Mouse (Mus musculus) kidney, embryonic 16.5 days (tissue): ENCODE measurements around the gene Gsto2. TPM values are rescaled to one million over a fixed set of nuclear protein-coding genes. Genes with fewer than 3 reads are reported as not detected.

Experiments
- ATAC-seq: fragments of 200-750 bp; cut with Nextera tagmentation; 2 replicates; pipeline ENCODE4 v1.8.0; 2017; ENCODE audit warnings: moderate TSS enrichment; ENCODE audit not compliant: low FRiP score, low TSS enrichment
- H3K27ac ChIP-seq: fragments of 300-500 bp; sonication (generic); 2 replicates; pipeline ENCODE4 v1.5.1; 2014; ENCODE audit warnings: low read length
- H3K27me3 ChIP-seq: fragments of 300-500 bp; sonication (generic); 2 replicates; pipeline ENCODE4 v1.6.1; 2014; ENCODE audit warnings: low read length, control low read depth, mixed read lengths; ENCODE audit not compliant: insufficient read depth
- H3K36me3 ChIP-seq: fragments of 300-500 bp; sonication (generic); 2 replicates; pipeline ENCODE4 v1.6.1; 2014; ENCODE audit warnings: low read length, control low read depth, mixed read lengths; ENCODE audit not compliant: insufficient read depth
- H3K4me1 ChIP-seq: fragments of 300-500 bp; sonication (generic); 2 replicates; pipeline ENCODE4 v1.6.1; 2014; ENCODE audit warnings: low read length, control low read depth, mixed read lengths; ENCODE audit not compliant: insufficient read depth
- H3K4me2 ChIP-seq: fragments of 300-500 bp; sonication (generic); replicated peaks from 2 replicates; pipeline ENCODE4 v1.6.1; 2014; ENCODE audit warnings: low read depth, low read length
- H3K4me3 ChIP-seq: fragments of 300-500 bp; sonication (generic); 2 replicates; pipeline ENCODE4 v1.5.1; 2014; ENCODE audit warnings: mild to moderate bottlenecking, low read length
- H3K9ac ChIP-seq: fragments of 300-500 bp; sonication (generic); replicated peaks from 2 replicates; pipeline ENCODE4 v1.6.1; 2014; ENCODE audit warnings: low read length
- H3K9me3 ChIP-seq: fragments of 300-500 bp; sonication (generic); 2 replicates; pipeline ENCODE4 v1.6.1; 2016; ENCODE audit warnings: low read length, control low read depth
- WGBS: fragments of 180-500 bp; shearing (Covaris S2); extraction: QIAGEN DNeasy Blood & Tissue Kit; methylation state at CpG from one replicate; pipeline ENCODE4 v1.1.7; 2014; 5-methylcytosine and 5-hydroxymethylcytosine counted together
- polyA plus RNA-seq: library from polyadenylated mRNA; unstranded; fragments of >200 nt; fragmentation: Nextera tagmentation; extraction: Ambion mirVana; gene quantifications from 2 replicates; pipeline ENCODE4 v1.2.1, GENCODE M21; 2015

Gsto2 gene
- polyA plus RNA-seq, 1 experiment from 2014 or later = 1.4 TPM

DNA sequence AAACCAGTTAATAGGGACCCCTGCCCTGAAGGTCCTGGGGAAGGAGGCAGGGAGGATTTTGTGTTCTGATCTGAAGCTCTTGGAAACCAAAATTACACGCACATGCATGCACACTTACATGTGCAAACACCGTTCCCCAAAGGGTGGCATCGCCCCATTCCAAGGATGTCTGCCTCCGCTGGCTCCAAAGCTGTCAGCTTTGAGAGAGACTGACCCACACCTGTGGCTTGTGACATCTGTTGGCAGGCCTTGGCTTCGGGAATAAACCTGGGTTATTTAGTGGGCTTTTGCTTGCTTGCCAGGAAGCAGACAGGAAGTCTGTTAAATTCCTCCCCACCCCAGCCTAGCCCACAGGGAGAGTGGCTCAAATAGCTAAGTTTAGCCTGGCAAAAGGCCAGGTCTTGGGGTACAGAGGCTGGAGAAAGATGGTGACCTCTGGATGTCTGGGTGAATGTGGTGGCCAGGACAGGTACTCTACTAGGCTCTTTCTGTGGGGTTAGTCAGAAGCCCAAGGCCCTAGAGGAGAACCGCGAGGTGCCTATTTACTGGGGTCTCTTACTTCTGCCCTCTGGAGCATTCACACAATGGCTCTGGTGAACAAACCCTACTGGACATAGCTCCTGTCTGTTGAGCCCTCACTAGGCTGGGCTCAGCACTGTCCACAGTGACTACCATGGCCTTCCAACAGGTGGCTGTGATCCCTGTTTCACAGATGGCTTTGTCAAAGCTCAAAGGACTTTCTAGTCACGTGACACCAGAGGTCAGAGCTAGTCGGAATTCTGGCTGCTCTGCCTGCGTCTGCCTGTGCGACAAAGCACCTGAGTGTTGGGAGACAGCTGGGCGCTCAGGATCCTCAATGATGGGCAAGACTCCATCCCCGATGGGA lies 37.2 kb downstream of the Gsto2 start:
- no peak overlapping the region for H3K4me2 ChIP-seq
- peaks cover 36% of the 10 kb centered on the region for H3K4me1 ChIP-seq
- H3K27ac ChIP-seq = peak overlapping the region; percentile 77
- H3K36me3 ChIP-seq = peaks cover 2% of the 10 kb centered on the region
- H3K9ac ChIP-seq = no peak overlapping the region
- no peaks in the 10 kb centered on the region for H3K9me3 ChIP-seq
- H3K4me3 ChIP-seq = no peak overlapping the region
- 49% methylated on average over 13 of the region's 13 CpGs for WGBS
- H3K27me3 ChIP-seq = no peaks in the 10 kb centered on the region
- ATAC-seq = peak; percentile 21

DNA sequence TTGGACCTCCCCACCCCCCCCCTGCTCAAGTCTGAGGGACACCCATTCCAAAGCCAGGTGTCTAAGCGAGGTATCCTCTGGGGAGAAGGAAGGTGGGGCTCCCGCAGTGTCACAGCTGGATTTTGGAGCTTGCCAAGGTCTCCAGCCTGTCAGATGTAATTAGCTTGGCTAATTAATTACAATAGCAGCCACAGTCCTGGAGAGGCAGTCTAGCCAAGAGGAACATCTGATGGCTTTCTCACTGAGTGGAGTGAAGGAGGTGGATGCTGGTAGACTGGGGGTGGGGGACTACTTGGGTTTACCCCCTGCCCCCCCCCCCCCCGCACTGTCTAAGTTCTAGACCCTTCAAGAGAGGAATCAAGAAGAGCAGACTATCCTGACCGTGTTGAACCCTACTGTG lies 38.3 kb downstream of the Gsto2 start:
- H3K27ac ChIP-seq = peak overlapping the region; percentile 77; the same call in 1 of the 2 replicates
- no peak overlapping the region for H3K4me3 ChIP-seq
- H3K4me2 ChIP-seq = no peak overlapping the region
- ATAC-seq = peak; percentile 2; the same call in 1 of the 2 replicates
- no peaks in the 10 kb centered on the region for H3K9me3 ChIP-seq
- no peaks in the 10 kb centered on the region for H3K36me3 ChIP-seq
- no peaks in the 10 kb centered on the region for H3K27me3 ChIP-seq
- H3K9ac ChIP-seq = no peak overlapping the region
- H3K4me1 ChIP-seq = peaks cover 38% of the 10 kb centered on the region
- WGBS = 43% methylated on average over 4 of the region's 4 CpGs

DNA sequence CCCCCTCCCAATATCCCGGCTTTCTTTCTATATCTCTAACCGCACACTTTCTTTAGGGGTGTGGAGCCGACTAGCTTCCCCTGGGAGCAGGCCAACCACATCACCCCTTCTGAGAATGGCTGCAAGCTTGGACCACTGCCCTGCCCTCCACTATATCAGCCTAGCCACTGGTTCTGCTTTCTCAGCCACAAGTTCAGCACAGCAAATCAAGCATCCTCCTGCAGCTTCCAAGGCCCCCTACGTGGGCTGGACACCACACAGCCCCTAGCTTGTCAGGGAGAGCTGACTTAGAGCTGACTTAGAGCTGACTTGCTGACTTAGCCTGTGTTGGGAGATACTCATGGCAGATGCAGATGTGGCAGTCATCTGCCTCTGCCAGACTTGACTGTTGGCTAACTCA lies 39.7 kb downstream of the Gsto2 start:
- ATAC-seq = no peak
- no peaks in the 10 kb centered on the region for H3K27me3 ChIP-seq
- peaks cover 52% of the 10 kb centered on the region for H3K4me1 ChIP-seq
- no peaks in the 10 kb centered on the region for H3K9me3 ChIP-seq
- no peak overlapping the region for H3K4me3 ChIP-seq
- H3K36me3 ChIP-seq = no peaks in the 10 kb centered on the region
- H3K27ac ChIP-seq = no peak overlapping the region
- WGBS = 68% methylated on average over 4 of the region's 4 CpGs
- no peak overlapping the region for H3K9ac ChIP-seq
- no peak overlapping the region for H3K4me2 ChIP-seq

DNA sequence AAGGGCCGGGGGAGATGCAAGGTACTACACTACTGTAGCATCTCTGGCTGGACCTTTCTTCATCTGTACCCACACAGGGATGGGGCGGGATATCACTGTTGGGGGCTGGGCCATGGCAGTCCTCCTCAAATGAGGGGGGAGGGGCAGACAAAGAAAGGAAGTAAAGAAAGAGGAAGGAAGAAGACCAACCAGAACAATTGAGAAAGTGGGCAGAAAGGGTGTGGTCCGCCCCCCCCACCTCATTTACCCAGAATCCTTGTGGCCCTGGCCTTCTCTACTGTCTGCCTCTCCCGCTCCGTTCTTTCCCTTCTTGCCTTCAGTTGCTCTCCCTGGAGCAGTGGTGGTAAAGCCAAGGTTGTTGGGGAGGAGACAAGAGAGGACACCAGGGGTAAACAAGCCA lies 40.3 kb downstream of the Gsto2 start:
- Histone ChIP-seq H3K36me3 (no peaks in the 10 kb centered on the region), H3K27ac (no peak overlapping the region), H3K27me3 (no peaks in the 10 kb centered on the region), H3K4me3 (no peak overlapping the region), H3K4me1 (peaks cover 56% of the 10 kb centered on the region), H3K9ac (no peak overlapping the region), H3K4me2 (no peak overlapping the region), H3K9me3 (no peaks in the 10 kb centered on the region)
- WGBS = 80% methylated on average over 5 of the region's 5 CpGs
- ATAC-seq = no peak

DNA sequence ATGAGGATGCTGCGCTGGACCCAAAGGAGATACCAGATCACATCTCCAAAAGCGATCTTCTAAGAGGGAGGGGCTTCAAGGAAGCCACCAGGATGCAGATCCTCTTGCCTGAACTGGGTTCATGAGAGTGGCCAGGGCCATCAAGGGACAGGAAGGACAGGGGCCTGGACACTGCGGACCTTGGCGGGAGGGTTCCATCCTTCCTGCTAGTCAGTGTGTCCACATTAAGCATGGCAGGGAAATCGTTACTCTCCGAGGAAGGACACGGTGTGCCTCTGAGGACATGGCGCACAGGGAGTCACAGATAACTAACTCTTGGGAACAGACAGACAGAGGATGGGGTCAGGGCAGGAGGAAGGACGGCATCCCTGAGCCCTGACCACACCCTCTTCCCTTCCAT lies 42.3 kb downstream of the Gsto2 start:
- H3K27me3 ChIP-seq = no peaks in the 10 kb centered on the region
- H3K36me3 ChIP-seq = no peaks in the 10 kb centered on the region
- H3K4me3 ChIP-seq = no peak overlapping the region
- 0 out of 2 replicates have a peak, but pooled peaks have one; percentile 11 for ATAC-seq
- WGBS = 84% methylated on average over 9 of the region's 9 CpGs
- no peak overlapping the region for H3K27ac ChIP-seq
- H3K9ac ChIP-seq = no peak overlapping the region
- no peak overlapping the region for H3K4me2 ChIP-seq
- H3K4me1 ChIP-seq = peaks cover 44% of the 10 kb centered on the region
- no peaks in the 10 kb centered on the region for H3K9me3 ChIP-seq

DNA sequence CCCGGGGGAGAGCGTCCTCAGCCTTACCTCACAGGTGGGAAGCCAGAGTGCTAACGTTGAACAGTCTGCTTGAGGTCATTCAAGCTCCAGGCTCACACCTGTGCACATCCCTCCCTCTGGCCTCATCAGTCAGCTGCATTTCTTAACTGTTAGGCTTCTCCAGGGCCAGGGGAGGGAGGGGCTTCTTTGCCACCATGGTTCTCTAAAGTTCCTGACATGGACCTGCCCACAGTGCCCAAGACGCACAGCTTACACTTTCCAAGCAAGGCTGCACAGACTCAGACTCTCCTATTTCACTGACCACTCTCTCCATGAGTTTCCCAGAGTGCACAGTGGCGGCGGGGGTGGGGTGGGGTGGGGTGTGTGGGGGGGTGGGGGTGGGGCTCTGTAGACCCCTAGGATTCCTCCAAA lies 43.6 kb downstream of the Gsto2 start:
- H3K27me3 ChIP-seq = no peaks in the 10 kb centered on the region
- H3K4me3 ChIP-seq = no peak overlapping the region
- no peaks in the 10 kb centered on the region for H3K36me3 ChIP-seq
- H3K9ac ChIP-seq = peak overlapping the region; percentile 62; the same call in 1 of the 2 replicates
- H3K4me2 ChIP-seq = peak overlapping the region; percentile 56
- 17% methylated on average over 6 of the region's 6 CpGs for WGBS
- H3K9me3 ChIP-seq = no peaks in the 10 kb centered on the region
- peak; percentile 41 for ATAC-seq
- H3K4me1 ChIP-seq = peaks cover 30% of the 10 kb centered on the region
- H3K27ac ChIP-seq = no peak overlapping the region

DNA sequence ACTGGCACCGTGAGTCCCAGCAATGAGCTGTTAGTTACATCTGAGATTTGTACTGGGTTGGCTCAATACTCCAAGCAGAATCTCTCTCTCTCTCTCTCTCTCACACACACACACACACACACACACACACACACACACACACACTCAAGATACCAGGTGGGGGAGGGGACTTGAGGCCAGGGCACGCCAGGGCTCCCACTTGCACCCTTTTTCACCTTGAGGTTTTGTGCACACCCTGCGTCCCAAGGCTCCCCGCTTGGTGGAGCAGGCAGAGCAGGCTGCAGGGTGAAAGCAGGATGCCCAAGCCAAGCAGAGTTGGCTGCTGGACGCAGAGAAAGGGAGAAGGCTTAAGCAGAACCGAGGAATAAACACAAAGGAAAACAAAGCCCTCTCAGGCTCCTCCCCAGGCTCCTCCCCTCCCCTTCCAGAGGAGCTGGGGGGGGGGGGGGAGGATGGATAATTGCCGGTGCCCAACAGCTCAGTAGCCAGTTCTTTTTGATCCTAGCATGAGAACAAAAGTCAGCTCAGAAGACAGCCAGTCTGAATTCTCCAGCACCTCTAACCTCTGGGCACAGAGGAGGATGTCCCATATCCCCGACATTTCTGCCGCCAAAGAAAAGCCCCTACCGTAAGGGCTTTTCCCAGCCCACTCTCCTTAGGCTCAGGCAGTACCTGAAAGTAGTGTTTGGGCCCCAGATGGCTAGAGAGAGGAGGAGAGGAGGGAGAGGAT lies 44.2 kb downstream of the Gsto2 start:
- no peaks in the 10 kb centered on the region for H3K27me3 ChIP-seq
- peak overlapping the region; percentile 85 for H3K27ac ChIP-seq
- peaks cover 30% of the 10 kb centered on the region for H3K4me1 ChIP-seq
- 1% methylated on average over 9 of the region's 10 CpGs for WGBS
- peak; percentile 50; the same call in 1 of the 2 replicates for ATAC-seq
- H3K9me3 ChIP-seq = no peaks in the 10 kb centered on the region
- H3K9ac ChIP-seq = peak overlapping the region; percentile 62
- H3K4me3 ChIP-seq = peak overlapping the region; percentile 38
- H3K36me3 ChIP-seq = no peaks in the 10 kb centered on the region
- H3K4me2 ChIP-seq = peak overlapping the region; percentile 56

DNA sequence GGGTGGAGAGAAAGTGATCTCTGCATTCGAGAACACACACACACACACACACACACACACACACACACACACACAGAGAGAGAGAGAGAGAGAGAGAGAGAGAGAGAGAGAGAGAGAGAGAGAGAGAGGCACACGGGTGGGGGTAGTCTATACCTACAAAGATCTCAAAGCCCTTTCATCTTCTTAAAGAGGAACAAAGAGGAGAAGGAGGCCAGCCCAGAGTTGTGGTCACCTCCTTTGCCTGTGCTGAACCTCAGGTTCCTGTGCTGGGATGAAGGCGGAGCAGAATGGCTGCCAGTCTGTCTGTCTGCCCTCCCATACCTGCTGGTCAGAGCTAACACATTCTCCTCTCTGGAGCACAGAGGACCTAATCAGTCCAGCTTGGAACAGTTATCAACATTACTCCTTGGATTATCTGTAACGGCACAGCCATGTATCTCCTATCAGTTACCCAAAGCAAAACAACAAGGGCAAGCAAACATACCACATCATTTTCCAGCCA lies 44.8 kb downstream of the Gsto2 start:
- WGBS = 40% methylated on average over 4 of the region's 4 CpGs
- peak overlapping the region; percentile 85 for H3K27ac ChIP-seq
- no peaks in the 10 kb centered on the region for H3K36me3 ChIP-seq
- H3K4me1 ChIP-seq = peaks cover 29% of the 10 kb centered on the region
- peak overlapping the region; percentile 56; the same call in 1 of the 2 replicates for H3K4me2 ChIP-seq
- no peaks in the 10 kb centered on the region for H3K9me3 ChIP-seq
- ATAC-seq = no peak
- H3K27me3 ChIP-seq = no peaks in the 10 kb centered on the region
- H3K9ac ChIP-seq = no peak overlapping the region
- no peak overlapping the region for H3K4me3 ChIP-seq

DNA sequence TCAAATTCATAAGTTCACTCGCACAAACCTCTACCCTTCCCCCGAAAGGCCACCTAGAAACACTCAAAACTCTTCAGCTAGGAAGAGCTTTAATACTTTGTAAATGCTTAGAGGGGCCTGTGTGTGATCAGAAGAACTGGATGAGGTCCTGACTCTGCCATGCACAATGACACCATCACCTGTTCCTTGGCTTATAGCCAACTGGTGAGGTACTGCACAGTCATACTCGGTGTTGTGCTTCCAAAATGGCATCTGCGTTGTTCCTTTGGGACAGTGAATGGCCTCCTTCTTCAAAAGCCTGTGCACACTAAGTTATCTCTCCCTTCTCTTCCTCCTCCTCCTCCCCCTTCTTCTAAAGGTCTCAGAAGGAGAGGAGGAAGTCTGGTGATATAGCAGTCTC lies 45.4 kb downstream of the Gsto2 start:
- H3K4me1 ChIP-seq = peaks cover 23% of the 10 kb centered on the region
- WGBS = 90% methylated on average over 4 of the region's 4 CpGs
- H3K4me2 ChIP-seq = no peak overlapping the region
- H3K27me3 ChIP-seq = no peaks in the 10 kb centered on the region
- H3K9ac ChIP-seq = no peak overlapping the region
- H3K36me3 ChIP-seq = no peaks in the 10 kb centered on the region
- no peak overlapping the region for H3K27ac ChIP-seq
- H3K9me3 ChIP-seq = no peaks in the 10 kb centered on the region
- no peak for ATAC-seq
- H3K4me3 ChIP-seq = no peak overlapping the region
